Mouse (Mus musculus): ENCODE measurements around the gene Spindoc. TPM values are rescaled to one million over a fixed set of nuclear protein-coding genes. Genes with fewer than 3 reads are reported as not detected.
"Not testable (repeated sequence)": the region's sequence is repeated elsewhere in the genome, so short reads cannot be mapped to it uniquely, and the experiment has no call there.

Spindoc gene
- total RNA-seq, 2 experiments from 2014 or later: 32.8 to 33.9 TPM

GRCm38 (mm10) chr19:7404623-7405229 lies 21.9 kb upstream of the Spindoc start:
- DNase-seq (ENCODE audit: low spot score in 2 of 2): no peak

DNA sequence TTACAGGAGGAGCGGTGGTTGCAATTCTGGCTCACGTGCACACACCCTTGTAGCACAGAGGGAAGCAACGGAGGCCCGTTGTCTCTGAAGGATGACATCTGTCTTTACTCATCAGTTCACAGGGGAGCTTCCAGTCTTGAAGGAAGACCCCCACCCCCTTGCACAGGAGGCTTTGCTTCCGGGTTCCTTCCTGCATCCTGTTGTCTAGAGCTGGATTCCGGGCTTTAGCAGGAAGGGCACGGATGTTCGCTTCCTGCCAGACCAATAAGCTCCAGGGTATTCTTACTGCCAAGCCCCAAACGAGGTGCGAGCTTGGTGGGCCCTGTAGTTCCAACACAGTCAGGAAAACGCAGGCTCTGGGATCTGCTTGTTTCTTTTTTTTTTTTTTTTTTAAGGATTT lies 17.8 kb upstream of the Spindoc start:
- no peak for DNase-seq (ENCODE audit: low spot score in 2 of 2)

- not testable (repeated sequence) for DNase-seq (ENCODE audit: low spot score in 2 of 2)
Observed at GRCm38 (mm10) chr19:7398898-7399297, 16.1 kb upstream of the Spindoc start.

DNA sequence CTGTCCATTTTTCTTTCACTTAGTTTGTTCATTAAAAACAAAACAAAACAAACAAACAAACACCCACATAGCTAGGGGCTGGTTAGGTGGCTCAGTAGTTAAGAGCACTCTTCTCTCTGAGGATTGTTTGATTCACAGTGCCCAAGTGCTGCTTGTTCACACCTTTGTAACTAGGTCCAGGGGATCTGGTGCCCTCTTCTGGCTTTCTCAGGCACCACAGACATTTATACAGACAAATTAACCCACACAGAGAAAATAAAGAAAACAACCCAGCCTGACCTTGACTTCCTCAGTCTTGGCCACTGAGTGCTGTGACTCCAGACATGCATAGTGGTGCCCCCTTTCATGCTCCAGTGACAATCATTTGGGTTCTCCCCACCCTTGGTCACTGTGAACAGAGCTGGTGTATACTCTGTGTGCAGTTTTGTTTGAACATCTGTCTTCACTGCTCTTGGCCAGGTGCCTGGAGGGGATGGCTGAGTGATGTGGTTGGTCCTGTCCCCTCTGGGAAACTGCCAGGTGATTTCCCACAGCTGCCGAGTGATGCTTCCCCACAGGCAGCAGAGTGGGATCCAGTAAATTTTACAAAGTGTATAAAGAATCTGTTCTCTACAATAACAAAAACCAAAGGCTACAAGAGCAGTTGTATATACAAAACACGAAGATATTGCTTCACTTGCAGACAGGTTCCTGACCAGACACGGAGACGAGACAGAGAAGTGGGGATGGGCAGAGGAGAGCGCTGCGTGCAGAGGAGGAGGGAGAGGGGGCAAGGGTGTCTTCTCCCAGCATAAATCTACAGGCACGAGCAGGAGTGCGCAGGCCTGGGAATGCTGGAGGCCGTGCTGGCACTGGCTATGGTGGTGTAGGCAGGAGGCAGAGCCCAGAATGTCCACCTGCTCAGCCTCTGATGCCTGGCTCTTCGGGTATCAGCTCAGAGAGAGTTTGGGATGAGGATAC lies 14.4 kb upstream of the Spindoc start:
- DNase-seq (ENCODE audit: low spot score in 2 of 2): not testable (repeated sequence)

GRCm38 (mm10) chr19:7388488-7388887 lies 5.7 kb upstream of the Spindoc start:
- no peak for DNase-seq (ENCODE audit: low spot score in 2 of 2)

GRCm38 (mm10) chr19:7386042-7386441 lies 3.2 kb upstream of the Spindoc start:
- no peak for DNase-seq (ENCODE audit: low spot score in 2 of 2)

DNA sequence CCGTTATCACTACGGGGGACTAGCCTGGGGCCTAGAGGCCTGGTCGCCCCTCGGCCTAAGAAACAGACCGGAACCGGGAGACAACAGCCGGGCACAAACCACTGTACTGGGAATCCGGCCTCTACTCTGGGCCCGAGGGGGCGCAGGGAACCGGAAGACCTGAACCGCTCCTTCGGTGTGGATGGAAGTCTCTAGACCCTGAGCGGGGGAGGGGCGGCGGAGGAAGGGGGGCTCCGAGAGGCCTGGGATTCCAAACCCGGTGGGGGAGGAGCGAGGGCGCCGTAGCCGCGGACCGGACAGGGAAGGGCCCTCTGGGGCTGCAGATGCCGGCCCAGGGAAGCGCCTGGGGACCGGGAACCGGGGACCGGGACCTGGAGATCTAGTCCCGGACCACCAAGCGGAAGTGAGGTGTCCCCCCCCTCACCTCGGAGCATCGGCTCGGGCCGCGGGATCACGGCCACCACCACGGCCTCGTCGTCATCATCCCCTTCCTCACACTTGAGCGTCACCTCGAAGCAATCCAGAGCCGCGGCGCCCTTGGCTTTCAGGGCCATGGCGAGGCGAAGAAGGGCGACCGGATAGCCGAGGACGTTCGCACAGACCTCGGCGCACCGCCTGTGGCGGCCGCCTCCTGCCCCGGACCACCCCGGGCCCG lies 419 bp downstream of the Spindoc start:
- peak in 1 of 2 experiments; percentile 54 for DNase-seq (ENCODE audit: low spot score in 2 of 2)

- DNase-seq (ENCODE audit: low spot score in 2 of 2): peak in 1 of 2 experiments; percentile 60
Observed at GRCm38 (mm10) chr19:7381906-7382247, 917 bp downstream of the Spindoc start.

GRCm38 (mm10) chr19:7377639-7378038 lies 5.2 kb downstream of the Spindoc start:
- no peak for DNase-seq (ENCODE audit: low spot score in 2 of 2)

DNA sequence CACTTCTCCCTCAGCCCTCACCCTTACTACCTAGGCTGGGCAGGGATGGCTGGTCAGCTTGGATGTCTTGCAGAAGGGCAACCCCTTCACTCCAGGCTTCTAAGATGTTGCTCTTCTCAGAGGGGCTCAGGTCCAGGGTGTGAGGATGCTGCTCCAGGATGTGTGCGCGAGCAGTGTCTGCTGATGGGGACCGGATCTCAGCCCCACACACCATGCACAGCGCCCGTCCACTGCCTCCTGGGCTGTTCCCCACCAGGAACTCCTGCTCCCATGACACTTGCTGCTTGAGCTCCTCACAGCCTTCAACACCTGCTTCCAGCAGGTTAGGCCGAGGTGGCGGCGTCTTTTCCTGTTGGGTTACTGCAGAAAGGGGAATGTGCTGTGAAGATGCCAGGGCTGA lies 8.3 kb downstream of the Spindoc start:
- DNase-seq (ENCODE audit: low spot score in 2 of 2): no peak

GRCm38 (mm10) chr19:7369469-7369868 lies 13.3 kb downstream of the Spindoc start:
- DNase-seq (ENCODE audit: low spot score in 2 of 2): not testable (repeated sequence)

DNA sequence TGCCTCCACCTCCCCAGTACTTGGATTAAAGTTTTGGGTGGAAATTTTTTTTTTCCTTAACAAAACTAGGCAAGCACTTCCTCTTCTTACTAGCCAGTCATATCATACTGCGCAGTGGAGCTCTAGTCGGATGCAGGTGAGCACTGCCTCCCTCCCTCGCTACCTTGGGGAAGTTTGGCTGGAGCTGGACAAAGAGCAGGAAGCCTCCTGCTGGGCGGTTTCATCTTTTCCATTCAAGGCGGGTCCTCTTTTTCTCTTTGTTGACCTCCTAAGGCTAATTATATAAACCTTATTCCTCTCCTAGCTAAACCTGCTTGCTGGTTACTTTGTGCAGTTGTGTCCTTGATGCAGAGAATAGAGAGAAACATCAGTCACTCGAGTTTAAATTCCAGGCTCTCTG lies 29.2 kb downstream of the Spindoc start:
- no peak for DNase-seq (ENCODE audit: low spot score in 2 of 2)

GRCm38 (mm10) chr19:7352809-7353495 lies 29.8 kb downstream of the Spindoc start:
- no peak for DNase-seq (ENCODE audit: low spot score in 2 of 2)

DNA sequence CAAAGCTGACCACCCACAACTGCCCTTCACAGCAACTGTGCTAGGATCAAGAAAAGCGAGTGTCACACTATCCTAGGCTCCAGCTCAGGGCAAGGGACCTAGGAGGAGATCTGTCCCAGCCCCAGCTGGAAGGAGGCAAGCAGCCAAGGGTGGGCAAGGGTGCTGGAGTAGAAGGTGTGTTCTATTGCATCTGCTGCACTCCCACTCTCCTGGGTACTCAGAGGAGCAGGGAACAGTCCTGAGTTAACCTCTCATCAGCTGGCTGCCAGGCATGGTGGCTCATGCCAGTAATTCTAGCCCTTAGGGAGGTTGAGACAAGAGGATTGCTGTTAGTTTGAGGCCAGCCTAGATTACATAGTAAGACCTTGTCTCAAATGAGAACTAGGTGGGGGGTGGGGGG lies 32.8 kb downstream of the Spindoc start:
- DNase-seq (ENCODE audit: low spot score in 2 of 2): no peak

- peak; percentile 59 to 70 for DNase-seq (ENCODE audit: low spot score in 2 of 2)
Observed at GRCm38 (mm10) chr19:7345235-7345755, 37.5 kb downstream of the Spindoc start.

DNA sequence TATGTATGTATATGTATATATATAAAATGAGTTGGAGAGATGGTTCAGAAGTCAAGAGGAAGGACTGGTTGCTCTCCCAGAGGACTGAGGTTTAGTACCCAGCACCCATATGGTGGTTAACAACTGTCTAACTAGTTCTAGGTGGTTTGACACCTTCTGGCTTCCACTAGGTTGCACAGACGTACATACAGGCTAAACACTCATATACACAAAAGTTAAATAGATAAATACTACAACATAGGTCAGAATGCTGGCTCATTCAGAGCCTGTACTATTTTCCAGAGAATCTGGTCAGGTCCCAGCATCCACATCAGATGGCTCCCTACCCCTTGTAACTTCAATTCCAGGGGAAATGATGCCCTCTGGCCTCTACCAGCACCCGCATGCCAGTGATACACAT lies 40.1 kb downstream of the Spindoc start:
- DNase-seq (ENCODE audit: low spot score in 2 of 2): no peak

DNA sequence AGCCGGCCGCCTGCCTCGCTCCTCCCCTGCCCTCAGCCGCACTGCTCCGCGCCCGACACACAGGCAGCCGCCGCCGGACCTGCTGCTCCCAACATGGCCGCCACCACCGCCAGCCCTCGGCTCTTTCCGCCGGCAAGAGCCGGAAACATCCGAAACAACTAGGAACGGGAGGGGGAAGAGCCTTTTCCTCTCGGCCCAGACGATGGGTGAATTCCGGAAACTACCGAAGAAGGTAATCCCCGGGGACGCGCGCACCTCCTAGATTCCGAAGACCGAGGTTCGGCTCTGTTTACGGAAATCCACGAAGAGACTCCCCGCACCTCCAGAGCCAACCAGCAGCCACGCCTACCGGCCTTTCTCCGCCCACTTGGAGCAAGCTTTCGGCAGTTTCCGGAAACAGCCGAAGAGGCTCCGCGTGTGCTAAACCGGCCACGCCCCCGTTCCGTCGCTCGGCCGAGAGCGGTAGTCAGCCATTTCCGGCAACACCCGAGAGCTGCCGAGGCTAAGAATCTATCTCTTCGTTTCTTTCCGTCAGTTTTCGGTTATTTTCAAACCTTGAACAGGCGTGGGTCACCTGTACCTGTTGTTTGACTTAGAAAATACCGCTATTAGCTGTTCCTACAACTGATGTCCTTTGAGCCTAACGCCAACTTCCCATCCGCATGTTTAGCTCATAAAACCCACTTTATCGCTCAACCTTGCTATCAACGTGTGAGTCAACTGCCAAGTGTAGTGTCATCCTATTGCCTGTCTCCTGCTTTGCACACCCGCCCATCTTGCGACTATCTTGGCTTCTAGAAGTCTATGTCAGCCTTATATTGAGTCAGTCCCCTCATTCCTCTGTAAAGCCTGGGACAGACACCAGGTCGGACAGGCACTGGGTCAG lies 41.0 kb downstream of the Spindoc start, which contains the start of gene Mark2:
Mark2 (minus strand) TSS at position 349 of the 886 bp plus-strand sequence.
- DNase-seq (ENCODE audit: low spot score in 2 of 2): peak; percentile 99 to 100

- peak in 1 of 2 experiments; percentile 31 for DNase-seq (ENCODE audit: low spot score in 2 of 2)
Observed at GRCm38 (mm10) chr19:7340780-7341475, 41.9 kb downstream of the Spindoc start.

GRCm38 (mm10) chr19:7340371-7340779 lies 42.4 kb downstream of the Spindoc start:
- DNase-seq (ENCODE audit: low spot score in 2 of 2): peak; percentile 23 to 39

Measured in layer of hippocampus, postnatal 14 days (tissue).